Mouse (Mus musculus) cerebellum, adult (tissue): Measurements from ENCODE around the gene Itch.
"Not testable (repeated sequence)": the region's sequence is repeated elsewhere in the genome, so short reads cannot be mapped to it uniquely, and the experiment has no call there.

Source experiments
- ATAC-seq: cut with Nextera tagmentation; 2 replicates; pipeline ENCODE4 v1.9.2; 2017; ENCODE audit warnings: mild to moderate bottlenecking, moderate library complexity, mixed read lengths; ENCODE audit not compliant: insufficient number of reproducible peaks, low FRiP score, low TSS enrichment

Itch gene

GRCm38 (mm10) chr2:155142025-155142555 is 8.8 kb downstream of the Itch start:
- ATAC-seq: no peak

- not testable (repeated sequence) for ATAC-seq
Measured at GRCm38 (mm10) chr2:155149296-155149695, 16.0 kb downstream of the Itch start.

GRCm38 (mm10) chr2:155207419-155207818 is 74.1 kb downstream of the Itch start:
- ATAC-seq: no peak

GRCm38 (mm10) chr2:155223145-155223544 is 89.8 kb downstream of the Itch start:
- ATAC-seq: no peak

GRCm38 (mm10) chr2:155224721-155225120 is 91.4 kb downstream of the Itch start:
- no peak for ATAC-seq

GRCm38 (mm10) chr2:155235746-155236361 is 102.5 kb downstream of the Itch start:
- ATAC-seq: peak; percentile 74; the same call in 1 of the 2 replicates

GRCm38 (mm10) chr2:155236362-155236992 is 103.2 kb downstream of the Itch start, which contains the start of gene Dynlrb1:
Gene Dynlrb1 (plus strand): TSS chr2:155236533.
- peak; percentile 99 for ATAC-seq

- no peak for ATAC-seq
Measured at GRCm38 (mm10) chr2:155237276-155237675, 104.0 kb downstream of the Itch start.

- ATAC-seq: no peak
Measured at GRCm38 (mm10) chr2:155240915-155241314, 107.6 kb downstream of the Itch start.

GRCm38 (mm10) chr2:155242296-155242855 is 109.1 kb downstream of the Itch start:
- ATAC-seq: no peak

GRCm38 (mm10) chr2:155246231-155246630 is 112.9 kb downstream of the Itch start:
- ATAC-seq: no peak

GRCm38 (mm10) chr2:155248206-155248605 is 114.9 kb downstream of the Itch start:
- ATAC-seq: no peak

GRCm38 (mm10) chr2:155248718-155249117 is 115.4 kb downstream of the Itch start:
- ATAC-seq: no peak

- no peak for ATAC-seq
Measured at GRCm38 (mm10) chr2:155249588-155249987, 116.3 kb downstream of the Itch start.

GRCm38 (mm10) chr2:155265526-155265925 is 132.2 kb downstream of the Itch start:
- ATAC-seq: no peak

GRCm38 (mm10) chr2:155266896-155267295 is 133.6 kb downstream of the Itch start:
- ATAC-seq: no peak

- ATAC-seq: no peak
Measured at GRCm38 (mm10) chr2:155271957-155272356, 138.6 kb downstream of the Itch start.

- ATAC-seq: no peak
Measured at GRCm38 (mm10) chr2:155272396-155273170, 139.3 kb downstream of the Itch start.

GRCm38 (mm10) chr2:155273603-155274002 is 140.3 kb downstream of the Itch start:
- no peak for ATAC-seq

GRCm38 (mm10) chr2:155276195-155276594 is 142.9 kb downstream of the Itch start, which contains the start of gene Map1lc3a:
Gene Map1lc3a (plus strand): TSS chr2:155276297.
- ATAC-seq: peak; percentile 83
